Mouse (Mus musculus): ENCODE results near the gene Slc35f2. TPM values are rescaled to one million over a fixed set of nuclear protein-coding genes. Genes with fewer than 3 reads are reported as not detected.

Gene Slc35f2
- total and polyA plus RNA-seq, 3 experiments = not detected

- H3K9ac ChIP-seq (ENCODE audit: control insufficient read depth, low read depth, low read length, poor library complexity, severe bottlenecking) = no peak overlapping the region
Measured at GRCm38 (mm10) chr9:53775511-53775910, 4.2 kb downstream of the Slc35f2 start.

GRCm38 (mm10) chr9:53786561-53787407, 15.4 kb downstream of the Slc35f2 start:
- Histone ChIP-seq H3K4me3 (ENCODE audit: control insufficient read depth in 1 of 2, insufficient read depth in 1 of 2, low read depth in 2 of 2, low read length in 2 of 2) (no peak overlapping the region), H3K36me3 (ENCODE audit: control insufficient read depth in 1 of 2, insufficient read depth in 2 of 2, low read length in 2 of 2) (no peaks in the 10 kb centered on the region)

More at GRCm38 (mm10) chr9:53775511-53775910, 4.2 kb downstream of the Slc35f2 start:
- H3K36me3 ChIP-seq (ENCODE audit: control insufficient read depth in 1 of 2, insufficient read depth in 2 of 2, low read length in 2 of 2) = no peaks in the 10 kb centered on the region
- TF ChIP-seq KAT2A (conservative IDR thresholded peaks at IDR 0.05; ENCODE audit: low read depth, low read length) = no peak
- no peak for TF ChIP-seq USF2 (IDR thresholded peaks at IDR 0.05; ENCODE audit: borderline replicate concordance in 1 of 2, insufficient read depth in 1 of 2, low read depth in 1 of 2, low read length in 2 of 2)
- TF ChIP-seq HCFC1 (IDR thresholded peaks at IDR 0.05; ENCODE audit: low read depth, low read length) = no peak
- no peak for TF ChIP-seq TBP (IDR thresholded peaks at IDR 0.05; ENCODE audit: low read depth, low read length)
- no peak for TF ChIP-seq MEF2A (IDR thresholded peaks at IDR 0.05; ENCODE audit: extremely low read depth, insufficient replicate concordance, low read depth, low read length, poor library complexity, severe bottlenecking)
- no peak for TF ChIP-seq MAFK (IDR thresholded peaks at IDR 0.05; ENCODE audit: borderline replicate concordance, low read depth, low read length)
- no peak for TF ChIP-seq UBTF (IDR thresholded peaks at IDR 0.05; ENCODE audit: borderline replicate concordance, insufficient read depth, low read depth, low read length)
- no peak for TF ChIP-seq GABPA (IDR thresholded peaks at IDR 0.05; ENCODE audit: low read depth, low read length)
- TF ChIP-seq MYB (IDR thresholded peaks at IDR 0.05; ENCODE audit: low read depth, low read length) = no peak
- TF ChIP-seq POLR2A (IDR thresholded peaks at IDR 0.05; ENCODE audit: control insufficient read depth in 1 of 2, insufficient read depth in 1 of 2, low read depth in 1 of 2, low read length in 2 of 2, poor library complexity in 1 of 2) = no peak
- TF ChIP-seq MAZ (IDR thresholded peaks at IDR 0.05; ENCODE audit: low read depth, low read length) = no peak
- TF ChIP-seq CHD2 (IDR thresholded peaks at IDR 0.05; ENCODE audit: low read length) = no peak
- no peaks in the 10 kb centered on the region for H3K9me3 ChIP-seq (replicated peaks; ENCODE audit: insufficient read depth, low read length)
- no peaks in the 10 kb centered on the region for H3K27me3 ChIP-seq (ENCODE audit: control insufficient read depth in 1 of 2, insufficient read depth in 2 of 2, low read length in 2 of 2)
- H3K27ac ChIP-seq (ENCODE audit: control insufficient read depth, low read depth, low read length) = no peak overlapping the region
- H3K79me2 ChIP-seq (ENCODE audit: control insufficient read depth, insufficient read depth, low read length, poor library complexity) = no peaks in the 10 kb centered on the region
- no peaks in the 10 kb centered on the region for H3K4me1 ChIP-seq (ENCODE audit: control insufficient read depth in 1 of 2, insufficient read depth in 2 of 2, low read length in 2 of 2)
- H3K4me3 ChIP-seq (ENCODE audit: control insufficient read depth in 1 of 2, insufficient read depth in 1 of 2, low read depth in 2 of 2, low read length in 2 of 2) = no peak overlapping the region
- DNase-seq (ENCODE audit: low read depth, low spot score) = no peak

More at GRCm38 (mm10) chr9:53786561-53787407, 15.4 kb downstream of the Slc35f2 start:
- TF ChIP-seq TBP (IDR thresholded peaks at IDR 0.05; ENCODE audit: low read depth, low read length) (no peak), NRF1 (IDR thresholded peaks at IDR 0.05; ENCODE audit: insufficient read depth, low read depth, low read length, poor library complexity, severe bottlenecking) (no peak), RAD21 (IDR thresholded peaks at IDR 0.05; ENCODE audit: low read depth, low read length) (no peak), POLR2AphosphoS2 (IDR thresholded peaks at IDR 0.05; ENCODE audit: low read length) (no peak), RCOR1 (IDR thresholded peaks at IDR 0.05; ENCODE audit: low read depth, low read length) (no peak), MAX (IDR thresholded peaks at IDR 0.05; ENCODE audit: low read length) (no peak), MAZ (IDR thresholded peaks at IDR 0.05; ENCODE audit: low read depth, low read length) (no peak)
- Histone ChIP-seq H3K27ac (ENCODE audit: control insufficient read depth, low read depth, low read length) (no peak overlapping the region), H3K9ac (ENCODE audit: control insufficient read depth, low read depth, low read length, poor library complexity, severe bottlenecking) (no peak overlapping the region), H3K79me2 (ENCODE audit: control insufficient read depth, insufficient read depth, low read length, poor library complexity) (no peaks in the 10 kb centered on the region), H3K9me3 (replicated peaks; ENCODE audit: insufficient read depth, low read length) (no peaks in the 10 kb centered on the region), H3K27me3 (ENCODE audit: control insufficient read depth in 1 of 2, insufficient read depth in 2 of 2, low read length in 2 of 2) (no peaks in the 10 kb centered on the region), H3K4me1 (ENCODE audit: control insufficient read depth in 1 of 2, insufficient read depth in 2 of 2, low read length in 2 of 2) (no peaks in the 10 kb centered on the region)
- DNase-seq (ENCODE audit: low read depth, low spot score) = no peak
